Mouse (Mus musculus): ENCODE data around the gene Eif4h.

DNA sequence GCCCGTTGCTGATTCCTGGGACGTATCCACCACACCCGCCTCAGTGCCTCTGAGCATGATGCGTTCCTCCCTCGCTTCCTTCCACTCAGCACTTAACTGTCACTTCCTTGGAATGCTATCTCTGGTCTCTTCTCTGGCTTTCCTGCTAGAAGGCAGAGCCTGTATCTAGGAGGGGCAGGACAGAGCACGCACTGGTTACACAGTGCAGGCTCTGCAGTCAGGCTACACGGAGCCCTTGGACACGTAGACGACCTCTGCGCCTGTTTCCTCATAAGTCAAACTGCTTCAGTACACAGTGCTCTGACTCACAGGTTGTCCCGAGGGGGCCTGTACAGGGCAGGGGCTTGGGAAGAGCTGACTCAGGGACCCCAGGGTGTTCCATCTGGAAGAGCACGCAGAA lies 40.9 kb upstream of the Eif4h start:
- no peak for TF ChIP-seq ZC3H11A (IDR thresholded peaks at IDR 0.05; ENCODE audit: borderline replicate concordance, low read depth, low read length)
- no peak for TF ChIP-seq HCFC1 (IDR thresholded peaks at IDR 0.05; ENCODE audit: borderline replicate concordance, insufficient read depth, low read length)
- no peak for TF ChIP-seq ZNF384 (IDR thresholded peaks at IDR 0.05; ENCODE audit: low read depth, low read length)
- no peak for TF ChIP-seq CHD2 (IDR thresholded peaks at IDR 0.05; ENCODE audit: low read depth, low read length)
- TF ChIP-seq MAFK (IDR thresholded peaks at IDR 0.05; ENCODE audit: insufficient read depth, low read depth, low read length) = no peak
